Mouse (Mus musculus): ENCODE data around the gene Abcb11. TPM values are rescaled to one million over a fixed set of nuclear protein-coding genes. Genes with fewer than 3 reads are reported as not detected.

Abcb11 gene
- polyA plus RNA-seq (2014; fragmentation: Nextera tagmentation; extraction: Ambion mirVana): not detected in 2 replicates

DNA sequence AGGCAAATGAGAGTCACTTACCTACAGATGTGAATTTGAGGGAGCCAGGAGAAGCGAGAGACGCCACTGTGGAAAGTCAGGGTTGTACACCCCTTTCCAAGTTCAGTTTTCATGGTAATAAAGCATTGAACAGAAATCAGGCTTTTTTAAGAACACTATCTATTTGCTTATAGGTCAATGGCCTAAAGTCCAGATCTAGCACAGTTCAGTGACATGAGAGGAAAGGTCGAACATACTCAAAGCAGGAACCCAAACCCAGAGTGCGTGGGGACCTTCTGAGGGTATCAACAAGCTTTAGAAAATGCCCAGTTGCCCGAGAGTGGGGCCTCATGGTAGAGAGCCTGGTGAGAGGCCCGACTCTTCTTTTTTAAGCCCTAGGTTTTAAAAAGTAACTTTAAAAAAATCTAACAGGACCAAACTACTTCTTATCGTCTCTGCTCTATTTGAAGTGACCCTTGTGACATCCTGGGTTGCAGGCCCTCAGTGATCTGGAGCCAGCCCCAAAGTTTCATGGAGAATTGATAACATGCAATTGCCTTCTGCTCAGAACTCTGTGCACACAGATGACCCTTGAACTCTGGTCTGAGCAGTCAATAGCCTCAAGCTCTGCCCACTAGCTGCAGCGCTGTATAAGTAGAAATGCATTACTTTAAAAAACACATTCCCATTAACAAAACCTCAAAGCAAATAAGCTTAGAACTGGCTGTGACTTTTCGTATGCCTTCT, at the start of gene Abcb11:
Gene Abcb11, minus strand, starts transcription at position 121 of the 726 bp plus-strand sequence.
- Histone ChIP-seq H3K9ac (replicated peaks; ENCODE audit: low read length) (no peak within 1 kb of the TSS), H3K4me1 (ENCODE audit: control insufficient read depth, insufficient read depth, low read length) (no peaks in the 10 kb centered on the region), H3K4me2 (ENCODE audit: low read length) (no peak within 1 kb of the TSS), H3K27ac (replicated peaks; ENCODE audit: low read depth, low read length) (no peak within 1 kb of the TSS), H3K9me3 (ENCODE audit: control insufficient read depth, low read length) (no peaks in the 10 kb centered on the region), H3K4me3 (replicated peaks; ENCODE audit: low read depth, low read length) (no peak within 1 kb of the TSS), H3K27me3 (ENCODE audit: control insufficient read depth, insufficient read depth, low read length) (no peaks in the 10 kb centered on the region), H3K36me3 (ENCODE audit: control insufficient read depth, insufficient read depth, low read length) (no peaks in the 10 kb centered on the region)
- 89% methylated on average over 9 of the region's 9 CpGs for WGBS
- ATAC-seq (ENCODE audit: low FRiP score, low TSS enrichment): no peak
- no peak for DNase-seq

DNA sequence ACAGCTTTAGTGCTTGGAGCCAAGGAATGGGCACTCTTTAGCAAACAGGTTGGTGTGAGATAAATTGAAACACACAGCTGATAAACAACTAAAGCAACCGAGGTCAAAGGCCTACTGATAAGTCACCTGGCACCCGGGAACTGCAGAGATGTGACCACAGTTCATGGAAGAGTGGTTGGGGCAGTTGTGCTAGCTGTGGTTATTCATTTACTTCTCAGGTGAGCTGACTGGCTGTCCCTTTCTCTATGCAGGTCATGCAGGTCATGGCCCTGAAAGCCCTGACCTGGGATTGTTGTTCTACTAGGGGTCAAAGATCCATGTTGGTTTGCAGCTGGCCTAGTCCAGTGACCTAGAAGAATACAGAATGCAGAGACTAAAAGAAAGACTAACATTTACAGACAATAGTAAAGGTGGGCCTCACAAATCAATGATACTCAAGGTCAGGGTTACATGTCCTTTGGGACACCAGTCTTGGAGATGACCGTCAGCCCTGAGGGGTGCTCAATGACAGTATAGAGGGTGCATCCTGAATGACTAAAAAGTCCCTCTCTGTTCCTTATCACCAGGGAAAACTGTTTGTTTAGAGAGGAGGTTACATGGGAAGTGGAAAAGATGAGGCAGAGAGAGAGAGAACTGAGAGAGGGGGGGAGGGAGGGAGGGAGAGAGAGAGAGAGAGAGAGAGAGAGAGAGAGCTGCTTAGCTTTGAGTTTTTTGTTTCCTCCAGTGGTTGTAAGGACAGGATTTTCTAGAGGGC, 43.9 kb upstream of the Abcb11 start:
- Histone ChIP-seq H3K27ac (replicated peaks; ENCODE audit: low read depth, low read length) (no peak overlapping the region), H3K4me1 (ENCODE audit: control insufficient read depth, insufficient read depth, low read length) (no peaks in the 10 kb centered on the region), H3K9ac (replicated peaks; ENCODE audit: low read length) (no peak overlapping the region), H3K9me3 (ENCODE audit: control insufficient read depth, low read length) (no peaks in the 10 kb centered on the region), H3K27me3 (ENCODE audit: control insufficient read depth, insufficient read depth, low read length) (no peaks in the 10 kb centered on the region), H3K4me2 (ENCODE audit: low read length) (no peak overlapping the region), H3K4me3 (replicated peaks; ENCODE audit: low read depth, low read length) (no peak overlapping the region), H3K36me3 (ENCODE audit: control insufficient read depth, insufficient read depth, low read length) (no peaks in the 10 kb centered on the region)
- ATAC-seq (ENCODE audit: low FRiP score, low TSS enrichment) (no peak), DNase-seq (no peak)
- 93% methylated on average over 3 of the region's 3 CpGs for WGBS

DNA sequence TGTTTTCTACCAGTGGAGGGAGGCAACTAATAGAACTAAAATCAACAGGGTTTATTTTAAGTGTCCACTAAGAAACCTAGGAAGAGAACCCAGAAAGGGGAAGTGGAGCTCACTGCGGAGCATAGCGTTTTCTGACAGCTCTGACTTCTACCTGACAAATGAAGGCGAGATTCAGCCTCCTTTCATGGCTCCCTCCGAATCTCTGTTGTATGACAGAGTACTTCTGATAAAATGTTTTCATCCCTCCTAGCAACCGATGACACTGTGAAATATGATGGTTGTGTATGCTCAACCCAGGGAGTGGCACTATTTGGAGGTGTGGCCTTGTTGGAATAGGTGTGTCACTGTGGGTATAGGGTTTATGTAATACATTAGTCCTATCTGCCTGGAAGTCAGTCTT, 40.4 kb upstream of the Abcb11 start:
- no peak for ATAC-seq (ENCODE audit: low FRiP score, low TSS enrichment)
- Histone ChIP-seq H3K27me3 (ENCODE audit: control insufficient read depth, insufficient read depth, low read length) (no peaks in the 10 kb centered on the region), H3K27ac (replicated peaks; ENCODE audit: low read depth, low read length) (no peak overlapping the region), H3K9ac (replicated peaks; ENCODE audit: low read length) (no peak overlapping the region), H3K9me3 (ENCODE audit: control insufficient read depth, low read length) (no peaks in the 10 kb centered on the region), H3K4me2 (ENCODE audit: low read length) (no peak overlapping the region), H3K4me1 (ENCODE audit: control insufficient read depth, insufficient read depth, low read length) (no peaks in the 10 kb centered on the region), H3K4me3 (replicated peaks; ENCODE audit: low read depth, low read length) (no peak overlapping the region), H3K36me3 (ENCODE audit: control insufficient read depth, insufficient read depth, low read length) (no peaks in the 10 kb centered on the region)
- 92% methylated on average over 5 of the region's 5 CpGs for WGBS
- DNase-seq: no peak

DNA sequence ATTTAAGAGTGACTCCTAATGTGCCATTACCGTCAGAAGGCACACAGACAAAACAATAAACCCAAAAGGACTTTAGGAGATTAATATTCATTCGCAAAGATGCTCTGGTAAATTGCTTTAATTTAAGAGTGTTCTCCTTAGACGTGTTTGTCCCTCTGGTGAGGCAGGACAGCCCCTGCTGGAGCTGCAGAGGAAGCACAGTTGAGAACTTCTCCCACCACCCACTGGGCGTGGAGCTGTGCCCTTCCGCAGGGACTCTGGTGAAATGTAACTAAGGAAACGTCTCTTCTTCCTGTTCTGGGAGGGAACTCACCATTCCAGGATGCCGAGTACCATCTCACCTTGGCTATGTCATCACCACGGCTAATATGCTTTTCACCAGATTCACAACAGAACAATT, 39.3 kb upstream of the Abcb11 start:
- H3K4me2 ChIP-seq (ENCODE audit: low read length): no peak overlapping the region
- 58% methylated on average over 8 of the region's 8 CpGs for WGBS
- H3K27ac ChIP-seq (replicated peaks; ENCODE audit: low read depth, low read length): no peak overlapping the region
- no peaks in the 10 kb centered on the region for H3K27me3 ChIP-seq (ENCODE audit: control insufficient read depth, insufficient read depth, low read length)
- no peak overlapping the region for H3K4me3 ChIP-seq (replicated peaks; ENCODE audit: low read depth, low read length)
- H3K4me1 ChIP-seq (ENCODE audit: control insufficient read depth, insufficient read depth, low read length): no peaks in the 10 kb centered on the region
- no peaks in the 10 kb centered on the region for H3K36me3 ChIP-seq (ENCODE audit: control insufficient read depth, insufficient read depth, low read length)
- DNase-seq (no peak), ATAC-seq (ENCODE audit: low FRiP score, low TSS enrichment) (no peak)
- H3K9me3 ChIP-seq (ENCODE audit: control insufficient read depth, low read length): no peaks in the 10 kb centered on the region
- H3K9ac ChIP-seq (replicated peaks; ENCODE audit: low read length): no peak overlapping the region

DNA sequence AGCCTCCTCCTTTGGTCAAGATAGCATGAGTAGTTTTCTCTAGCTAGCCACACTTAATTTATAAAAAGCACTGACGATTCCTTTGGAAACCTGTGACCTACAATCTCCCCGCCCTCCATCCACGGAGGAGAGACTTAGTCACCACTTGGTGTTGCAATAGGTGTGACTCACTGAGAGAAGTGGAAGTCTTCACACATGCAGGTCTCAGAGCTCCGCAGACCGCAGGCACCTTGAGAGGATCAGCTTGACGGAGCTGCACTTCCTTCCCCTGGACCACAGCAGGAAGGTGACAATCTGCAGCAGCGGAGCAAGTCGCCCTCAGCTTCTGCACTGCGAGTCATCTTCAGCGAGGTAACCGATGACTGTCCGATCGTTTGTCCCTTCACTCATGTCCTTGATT, 37.9 kb upstream of the Abcb11 start, which contains the start of gene Dhrs9:
Gene Dhrs9, plus strand, starts transcription at position 165 of the 400 bp plus-strand sequence.
- no peaks in the 10 kb centered on the region for H3K36me3 ChIP-seq (ENCODE audit: control insufficient read depth, insufficient read depth, low read length)
- no peaks in the 10 kb centered on the region for H3K4me1 ChIP-seq (ENCODE audit: control insufficient read depth, insufficient read depth, low read length)
- H3K27me3 ChIP-seq (ENCODE audit: control insufficient read depth, insufficient read depth, low read length): no peaks in the 10 kb centered on the region
- 87% methylated on average over 13 of the region's 13 CpGs for WGBS
- no peak within 1 kb of the TSS for H3K27ac ChIP-seq (replicated peaks; ENCODE audit: low read depth, low read length)
- no peak within 1 kb of the TSS for H3K9ac ChIP-seq (replicated peaks; ENCODE audit: low read length)
- DNase-seq: no peak
- H3K9me3 ChIP-seq (ENCODE audit: control insufficient read depth, low read length): no peaks in the 10 kb centered on the region
- ATAC-seq (ENCODE audit: low FRiP score, low TSS enrichment): no peak
- no peak within 1 kb of the TSS for H3K4me3 ChIP-seq (replicated peaks; ENCODE audit: low read depth, low read length)
- no peak within 1 kb of the TSS for H3K4me2 ChIP-seq (ENCODE audit: low read length)

DNA sequence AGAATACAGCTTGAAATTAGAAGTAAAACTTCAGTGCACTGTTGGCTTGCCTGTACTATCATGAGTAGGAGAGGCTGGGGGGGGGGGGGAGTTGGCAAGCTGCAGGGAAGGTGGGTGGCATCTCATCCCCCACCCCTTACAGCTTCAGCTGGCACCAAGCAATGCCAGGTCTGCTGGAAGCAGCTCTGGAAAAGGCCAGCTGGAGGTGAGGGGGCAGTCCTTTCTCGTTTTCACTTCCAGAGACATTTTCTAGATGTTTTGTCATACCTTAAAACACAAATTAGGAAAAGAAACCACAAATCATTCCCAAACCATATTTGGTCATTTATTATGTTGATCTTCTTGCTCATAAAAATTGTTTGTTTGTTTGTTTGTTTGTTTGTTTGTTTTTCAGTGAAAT, 37.4 kb upstream of the Abcb11 start:
- no peak overlapping the region for H3K9ac ChIP-seq (replicated peaks; ENCODE audit: low read length)
- no peaks in the 10 kb centered on the region for H3K36me3 ChIP-seq (ENCODE audit: control insufficient read depth, insufficient read depth, low read length)
- H3K27me3 ChIP-seq (ENCODE audit: control insufficient read depth, insufficient read depth, low read length): no peaks in the 10 kb centered on the region
- H3K4me3 ChIP-seq (replicated peaks; ENCODE audit: low read depth, low read length): no peak overlapping the region
- no peaks in the 10 kb centered on the region for H3K9me3 ChIP-seq (ENCODE audit: control insufficient read depth, low read length)
- no peak overlapping the region for H3K4me2 ChIP-seq (ENCODE audit: low read length)
- H3K27ac ChIP-seq (replicated peaks; ENCODE audit: low read depth, low read length): no peak overlapping the region
- H3K4me1 ChIP-seq (ENCODE audit: control insufficient read depth, insufficient read depth, low read length): no peaks in the 10 kb centered on the region
- 87% methylated on average over 1 of the region's 1 CpGs for WGBS
- ATAC-seq (ENCODE audit: low FRiP score, low TSS enrichment) (no peak), DNase-seq (no peak)

DNA sequence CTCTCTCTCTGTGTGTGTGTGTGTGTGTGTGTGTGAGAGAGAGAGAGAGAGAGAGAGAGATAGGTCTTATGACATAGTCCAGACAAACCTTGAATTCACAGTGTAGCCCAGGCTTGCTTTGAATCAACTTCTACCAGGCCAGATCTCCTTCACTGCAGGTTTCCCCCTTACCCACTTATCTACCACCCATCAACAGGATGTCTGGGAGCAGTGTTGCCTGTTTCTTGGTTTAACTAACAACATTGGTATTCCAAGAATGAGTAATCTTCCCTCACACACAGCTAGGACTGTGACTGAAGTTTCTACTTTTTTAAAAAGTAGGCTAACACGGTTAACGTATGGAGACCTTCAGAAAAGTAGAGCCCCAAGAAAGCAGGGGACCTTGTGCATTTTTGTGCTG, 34.4 kb upstream of the Abcb11 start:
- Histone ChIP-seq H3K4me3 (replicated peaks; ENCODE audit: low read depth, low read length) (no peak overlapping the region), H3K9me3 (ENCODE audit: control insufficient read depth, low read length) (no peaks in the 10 kb centered on the region), H3K4me2 (ENCODE audit: low read length) (no peak overlapping the region), H3K27me3 (ENCODE audit: control insufficient read depth, insufficient read depth, low read length) (no peaks in the 10 kb centered on the region), H3K4me1 (ENCODE audit: control insufficient read depth, insufficient read depth, low read length) (no peaks in the 10 kb centered on the region), H3K36me3 (ENCODE audit: control insufficient read depth, insufficient read depth, low read length) (no peaks in the 10 kb centered on the region), H3K27ac (replicated peaks; ENCODE audit: low read depth, low read length) (no peak overlapping the region), H3K9ac (replicated peaks; ENCODE audit: low read length) (no peak overlapping the region)
- DNase-seq (no peak), ATAC-seq (ENCODE audit: low FRiP score, low TSS enrichment) (no peak)
- 93% methylated on average over 2 of the region's 2 CpGs for WGBS

DNA sequence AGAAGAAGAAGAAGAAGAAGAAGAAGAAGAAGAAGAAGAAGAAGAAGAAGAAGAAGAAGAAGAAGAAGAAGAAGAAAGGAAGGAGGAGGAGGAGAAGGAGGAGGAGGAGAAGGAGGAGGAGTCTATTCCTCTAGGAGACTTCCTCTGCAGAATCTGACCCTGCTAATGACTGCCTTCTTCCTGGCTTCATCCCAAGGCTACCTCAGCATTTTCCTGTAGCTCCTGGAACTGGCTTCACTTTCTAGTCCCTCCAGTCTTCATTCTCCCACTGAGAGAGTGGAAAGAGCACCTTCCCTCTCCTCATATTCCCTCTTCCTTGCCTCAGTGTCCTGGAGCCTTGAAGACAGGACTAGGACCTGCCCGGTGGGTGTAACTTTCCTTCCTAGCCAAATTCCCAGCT, 22.9 kb upstream of the Abcb11 start:
- Histone ChIP-seq H3K9me3 (ENCODE audit: control insufficient read depth, low read length) (no peaks in the 10 kb centered on the region), H3K4me3 (replicated peaks; ENCODE audit: low read depth, low read length) (no peak overlapping the region), H3K27ac (replicated peaks; ENCODE audit: low read depth, low read length) (no peak overlapping the region), H3K9ac (replicated peaks; ENCODE audit: low read length) (no peak overlapping the region), H3K4me2 (ENCODE audit: low read length) (no peak overlapping the region), H3K36me3 (ENCODE audit: control insufficient read depth, insufficient read depth, low read length) (no peaks in the 10 kb centered on the region), H3K27me3 (ENCODE audit: control insufficient read depth, insufficient read depth, low read length) (no peaks in the 10 kb centered on the region), H3K4me1 (ENCODE audit: control insufficient read depth, insufficient read depth, low read length) (no peaks in the 10 kb centered on the region)
- DNase-seq (no peak), ATAC-seq (ENCODE audit: low FRiP score, low TSS enrichment) (no peak)
- WGBS: 100% methylated on average over 1 of the region's 1 CpGs

DNA sequence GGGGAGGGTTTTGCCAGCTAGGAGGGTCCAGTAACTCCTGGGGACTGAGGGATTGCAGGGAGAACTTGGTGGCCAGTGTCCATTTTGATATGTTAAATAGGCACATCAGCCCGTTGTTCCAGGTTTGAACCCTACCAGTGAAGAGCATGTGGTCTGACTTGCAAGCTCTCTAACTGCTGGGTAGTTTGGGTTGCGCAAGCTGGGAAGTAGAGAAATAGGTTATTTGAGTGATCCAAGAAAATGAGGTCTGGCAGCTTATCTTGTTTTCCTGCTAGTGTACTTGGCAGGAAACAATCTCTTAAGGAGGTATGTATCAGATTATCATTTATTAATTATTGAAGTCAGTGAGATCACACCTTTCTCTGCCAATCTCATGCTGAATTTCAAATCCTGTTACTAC, 22.4 kb upstream of the Abcb11 start:
- Histone ChIP-seq H3K9me3 (ENCODE audit: control insufficient read depth, low read length) (no peaks in the 10 kb centered on the region), H3K27ac (replicated peaks; ENCODE audit: low read depth, low read length) (no peak overlapping the region), H3K27me3 (ENCODE audit: control insufficient read depth, insufficient read depth, low read length) (no peaks in the 10 kb centered on the region), H3K9ac (replicated peaks; ENCODE audit: low read length) (no peak overlapping the region), H3K4me1 (ENCODE audit: control insufficient read depth, insufficient read depth, low read length) (no peaks in the 10 kb centered on the region), H3K4me3 (replicated peaks; ENCODE audit: low read depth, low read length) (no peak overlapping the region), H3K36me3 (ENCODE audit: control insufficient read depth, insufficient read depth, low read length) (no peaks in the 10 kb centered on the region), H3K4me2 (ENCODE audit: low read length) (no peak overlapping the region)
- DNase-seq (no peak), ATAC-seq (ENCODE audit: low FRiP score, low TSS enrichment) (no peak)
- 85% methylated on average over 2 of the region's 2 CpGs for WGBS
